Mouse (Mus musculus): Measurements from ENCODE around the gene Card19. TPM values are rescaled to one million over a fixed set of nuclear protein-coding genes. Genes with fewer than 3 reads are reported as not detected.

Card19 gene
- polyA plus RNA-seq, 1 experiment from 2014 or later, result 33.3 TPM

DNA sequence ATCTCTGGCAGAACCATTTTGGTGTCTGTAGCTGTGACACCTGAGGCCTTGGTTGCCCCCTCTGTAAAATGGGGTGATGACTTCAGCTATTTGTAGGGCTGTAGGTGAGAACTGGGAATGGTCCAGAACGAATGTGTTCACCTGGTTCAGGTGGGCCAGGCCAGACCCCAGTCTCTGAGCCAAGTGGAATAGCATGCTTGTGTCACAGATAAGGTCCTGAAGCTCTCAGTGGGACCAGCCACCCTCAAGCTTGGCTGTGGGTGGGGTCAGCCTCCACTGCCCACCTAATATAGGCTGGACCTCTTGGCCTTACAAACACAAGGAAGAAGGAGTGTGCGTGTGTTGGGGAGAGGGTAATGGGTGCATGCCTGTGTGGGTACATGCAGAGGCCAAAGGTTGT lies 9.5 kb downstream of the Card19 start:
- H3K9me3 ChIP-seq (ENCODE audit: control insufficient read depth, low read length), result no peaks in the 10 kb centered on the region
- H3K4me1 ChIP-seq (ENCODE audit: control insufficient read depth, insufficient read depth, low read length), result no peaks in the 10 kb centered on the region
- no peak overlapping the region for H3K9ac ChIP-seq (ENCODE audit: low read depth, low read length)
- no peak overlapping the region for H3K4me2 ChIP-seq (replicated peaks; ENCODE audit: low read depth, low read length)
- no peak overlapping the region for H3K27ac ChIP-seq (ENCODE audit: low read depth, low read length)
- 94% methylated on average over 2 of the region's 2 CpGs for WGBS
- no peak overlapping the region for H3K4me3 ChIP-seq (ENCODE audit: low read length)
- H3K36me3 ChIP-seq (ENCODE audit: control insufficient read depth, insufficient read depth, low read length), result no peaks in the 10 kb centered on the region
- H3K27me3 ChIP-seq (ENCODE audit: control insufficient read depth, insufficient read depth, low read length), result no peaks in the 10 kb centered on the region
- no peak for ATAC-seq (ENCODE audit: low FRiP score, low TSS enrichment)

DNA sequence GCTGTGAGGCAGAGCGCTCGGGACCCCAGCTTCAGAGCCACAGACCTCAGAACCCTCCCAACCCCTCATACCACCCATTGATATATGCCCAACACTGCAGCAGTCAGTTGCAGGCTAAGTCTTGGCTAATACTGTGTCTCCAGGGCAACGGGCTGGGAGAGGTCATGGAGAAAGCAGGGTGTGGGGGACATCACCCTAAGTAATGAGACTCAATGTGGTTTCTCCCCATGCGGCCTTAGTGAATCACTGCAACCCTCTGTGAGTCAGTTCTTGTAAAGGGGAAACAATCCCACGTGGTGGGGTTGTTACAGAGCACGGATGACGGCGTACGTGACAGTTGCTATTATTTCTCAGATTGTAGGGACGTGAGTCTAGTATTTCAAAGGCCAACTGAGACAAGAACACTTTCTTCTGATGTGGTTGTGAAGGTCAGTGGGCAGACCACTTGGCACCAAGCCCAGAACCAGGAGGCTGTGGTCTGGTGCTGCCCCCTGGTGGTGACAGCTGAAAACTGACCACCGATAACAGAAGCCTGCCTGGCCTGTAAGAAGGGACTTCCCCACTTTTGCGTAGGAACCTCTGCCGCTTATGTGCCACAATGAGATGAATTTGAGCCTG lies 10.3 kb downstream of the Card19 start:
- 43% methylated on average over 13 of the region's 13 CpGs for WGBS

DNA sequence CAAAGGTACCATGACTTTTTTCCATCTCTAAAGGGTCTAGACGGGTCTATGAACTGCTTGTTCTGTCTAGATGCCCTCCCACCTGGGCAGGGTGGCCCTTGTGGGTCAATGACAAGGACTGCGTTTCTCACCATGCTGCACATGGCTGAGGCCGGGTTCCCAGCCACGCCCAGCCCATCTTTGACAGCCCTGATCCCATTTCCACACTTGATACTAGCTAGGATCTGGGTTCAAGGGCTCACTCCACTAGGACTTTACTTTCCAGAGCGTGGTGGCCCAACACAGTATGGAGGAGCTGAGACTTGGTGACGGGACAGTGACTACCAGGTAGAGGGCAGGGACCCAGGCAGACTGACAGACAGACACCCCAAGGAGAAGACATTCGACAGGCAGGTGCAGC lies 13.3 kb downstream of the Card19 start:
- no peaks in the 10 kb centered on the region for H3K9me3 ChIP-seq (ENCODE audit: control insufficient read depth, low read length)
- H3K27me3 ChIP-seq (ENCODE audit: control insufficient read depth, insufficient read depth, low read length), result no peaks in the 10 kb centered on the region
- H3K4me3 ChIP-seq (ENCODE audit: low read length), result no peak overlapping the region
- no peak overlapping the region for H3K27ac ChIP-seq (ENCODE audit: low read depth, low read length)
- ATAC-seq (ENCODE audit: low FRiP score, low TSS enrichment), result no peak
- no peaks in the 10 kb centered on the region for H3K36me3 ChIP-seq (ENCODE audit: control insufficient read depth, insufficient read depth, low read length)
- no peak overlapping the region for H3K4me2 ChIP-seq (replicated peaks; ENCODE audit: low read depth, low read length)
- no peaks in the 10 kb centered on the region for H3K4me1 ChIP-seq (ENCODE audit: control insufficient read depth, insufficient read depth, low read length)
- 88% methylated on average over 7 of the region's 7 CpGs for WGBS
- H3K9ac ChIP-seq (ENCODE audit: low read depth, low read length), result no peak overlapping the region

More for the DNA sequence above, 10.3 kb downstream of the Card19 start:
- peak; percentile 53; the same call in 1 of the 2 replicates for ATAC-seq (ENCODE audit: low FRiP score, low TSS enrichment)
- no peak overlapping the region for H3K4me3 ChIP-seq (ENCODE audit: low read length)
- no peaks in the 10 kb centered on the region for H3K36me3 ChIP-seq (ENCODE audit: control insufficient read depth, insufficient read depth, low read length)
- H3K27ac ChIP-seq (ENCODE audit: low read depth, low read length), result no peak overlapping the region
- no peaks in the 10 kb centered on the region for H3K27me3 ChIP-seq (ENCODE audit: control insufficient read depth, insufficient read depth, low read length)
- no peak overlapping the region for H3K4me2 ChIP-seq (replicated peaks; ENCODE audit: low read depth, low read length)
- H3K9ac ChIP-seq (ENCODE audit: low read depth, low read length), result no peak overlapping the region
- H3K4me1 ChIP-seq (ENCODE audit: control insufficient read depth, insufficient read depth, low read length), result no peaks in the 10 kb centered on the region
- H3K9me3 ChIP-seq (ENCODE audit: control insufficient read depth, low read length), result no peaks in the 10 kb centered on the region

DNA sequence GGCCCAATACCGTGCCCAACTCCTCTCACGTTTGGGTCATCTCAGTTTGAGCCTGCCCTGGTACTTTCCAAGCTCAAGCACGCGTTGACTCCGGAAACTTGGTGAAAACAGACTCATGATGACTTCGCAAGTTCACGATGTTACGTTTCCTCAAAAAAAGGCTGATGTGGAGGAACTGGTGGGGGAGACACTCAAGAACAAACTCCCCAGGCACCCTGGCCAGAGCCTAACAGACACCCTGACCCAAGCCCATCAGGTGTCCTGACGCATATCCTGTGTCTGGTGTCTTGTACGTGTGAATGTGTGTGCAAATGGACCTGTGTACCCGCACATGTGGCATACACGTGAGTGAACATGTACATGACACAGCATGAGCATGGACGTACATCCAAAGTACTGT lies 15.1 kb downstream of the Card19 start:
- Histone ChIP-seq H3K36me3 (ENCODE audit: control insufficient read depth, insufficient read depth, low read length) (peaks cover 4% of the 10 kb centered on the region; the same call in 1 of the 2 replicates), H3K27ac (ENCODE audit: low read depth, low read length) (no peak overlapping the region), H3K4me3 (ENCODE audit: low read length) (no peak overlapping the region), H3K9ac (ENCODE audit: low read depth, low read length) (no peak overlapping the region), H3K27me3 (ENCODE audit: control insufficient read depth, insufficient read depth, low read length) (no peaks in the 10 kb centered on the region), H3K4me2 (replicated peaks; ENCODE audit: low read depth, low read length) (no peak overlapping the region), H3K9me3 (ENCODE audit: control insufficient read depth, low read length) (no peaks in the 10 kb centered on the region), H3K4me1 (ENCODE audit: control insufficient read depth, insufficient read depth, low read length) (no peaks in the 10 kb centered on the region)
- ATAC-seq (ENCODE audit: low FRiP score, low TSS enrichment), result no peak
- 86% methylated on average over 13 of the region's 13 CpGs for WGBS

DNA sequence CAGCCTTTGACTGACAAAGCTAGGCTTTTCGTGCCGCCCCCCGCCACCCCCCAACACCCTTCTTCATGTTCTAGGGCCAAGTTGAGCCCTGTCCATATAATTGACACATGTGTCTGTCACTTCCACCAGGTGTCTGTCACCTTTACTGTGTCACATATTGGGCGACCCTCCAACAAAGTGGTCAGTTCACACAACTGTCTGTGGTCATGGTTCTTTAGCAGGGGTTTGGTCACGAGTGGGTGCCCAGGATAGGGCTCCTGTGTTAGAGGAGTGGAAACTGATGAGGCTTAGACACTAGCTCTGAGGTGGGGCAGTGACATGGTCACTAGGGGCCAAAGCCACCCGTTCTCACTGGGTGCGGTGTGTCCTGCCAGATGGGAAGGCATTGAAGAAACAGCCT lies 15.9 kb downstream of the Card19 start:
- H3K36me3 ChIP-seq (ENCODE audit: control insufficient read depth, insufficient read depth, low read length), result peaks cover 9% of the 10 kb centered on the region; the same call in 1 of the 2 replicates
- H3K9me3 ChIP-seq (ENCODE audit: control insufficient read depth, low read length), result no peaks in the 10 kb centered on the region
- H3K9ac ChIP-seq (ENCODE audit: low read depth, low read length), result no peak overlapping the region
- H3K4me2 ChIP-seq (replicated peaks; ENCODE audit: low read depth, low read length), result no peak overlapping the region
- no peaks in the 10 kb centered on the region for H3K27me3 ChIP-seq (ENCODE audit: control insufficient read depth, insufficient read depth, low read length)
- no peak overlapping the region for H3K27ac ChIP-seq (ENCODE audit: low read depth, low read length)
- no peaks in the 10 kb centered on the region for H3K4me1 ChIP-seq (ENCODE audit: control insufficient read depth, insufficient read depth, low read length)
- 90% methylated on average over 7 of the region's 7 CpGs for WGBS
- no peak overlapping the region for H3K4me3 ChIP-seq (ENCODE audit: low read length)
- ATAC-seq (ENCODE audit: low FRiP score, low TSS enrichment), result no peak

DNA sequence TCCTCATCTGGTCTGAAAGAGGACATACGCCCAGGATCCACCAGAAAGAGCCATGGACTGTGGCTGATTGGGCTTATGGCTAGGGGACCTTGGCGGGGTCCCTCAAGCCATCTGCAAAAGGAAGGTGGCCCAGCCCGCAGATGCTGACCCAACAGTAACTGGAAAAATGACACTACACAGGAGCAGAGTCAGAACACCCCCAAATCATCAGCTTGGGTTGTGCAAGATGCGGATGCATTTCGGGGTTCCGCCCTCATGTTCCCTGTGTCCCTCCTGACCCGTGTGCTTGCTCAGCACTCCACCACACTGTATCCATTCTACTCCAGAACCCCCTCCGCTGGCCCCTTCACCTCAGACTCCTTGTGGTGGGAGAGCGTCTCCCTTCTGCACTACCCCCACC lies 17.1 kb downstream of the Card19 start:
- H3K27ac ChIP-seq (ENCODE audit: low read depth, low read length), result no peak overlapping the region
- no peaks in the 10 kb centered on the region for H3K4me1 ChIP-seq (ENCODE audit: control insufficient read depth, insufficient read depth, low read length)
- no peak overlapping the region for H3K9ac ChIP-seq (ENCODE audit: low read depth, low read length)
- WGBS, result 90% methylated on average over 9 of the region's 9 CpGs
- H3K4me2 ChIP-seq (replicated peaks; ENCODE audit: low read depth, low read length), result no peak overlapping the region
- H3K36me3 ChIP-seq (ENCODE audit: control insufficient read depth, insufficient read depth, low read length), result peaks cover 10% of the 10 kb centered on the region; the same call in 1 of the 2 replicates
- no peaks in the 10 kb centered on the region for H3K27me3 ChIP-seq (ENCODE audit: control insufficient read depth, insufficient read depth, low read length)
- H3K4me3 ChIP-seq (ENCODE audit: low read length), result no peak overlapping the region
- no peak for ATAC-seq (ENCODE audit: low FRiP score, low TSS enrichment)
- no peaks in the 10 kb centered on the region for H3K9me3 ChIP-seq (ENCODE audit: control insufficient read depth, low read length)

DNA sequence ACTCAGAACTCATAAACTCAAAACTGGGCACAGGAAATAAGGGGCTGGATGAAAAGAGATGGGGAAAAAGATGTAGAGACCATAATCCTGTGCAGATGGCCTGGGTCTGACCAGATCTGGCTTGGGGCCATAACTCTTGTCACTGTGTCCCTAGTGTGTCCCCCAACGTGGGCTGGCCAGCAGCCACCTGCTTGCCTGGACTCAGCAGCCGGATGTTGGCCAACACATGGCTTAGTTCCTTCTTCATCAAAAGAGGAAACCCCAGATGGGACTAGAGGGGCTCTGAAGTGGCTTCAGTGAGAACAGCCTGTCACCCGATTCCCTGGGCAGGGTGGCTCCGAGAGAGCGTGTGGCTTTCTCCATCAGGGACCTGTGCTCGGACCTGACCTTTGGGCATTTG lies 19.1 kb downstream of the Card19 start:
- H3K27me3 ChIP-seq (ENCODE audit: control insufficient read depth, insufficient read depth, low read length), result no peaks in the 10 kb centered on the region
- H3K4me3 ChIP-seq (ENCODE audit: low read length), result no peak overlapping the region
- WGBS, result 79% methylated on average over 6 of the region's 6 CpGs
- no peaks in the 10 kb centered on the region for H3K9me3 ChIP-seq (ENCODE audit: control insufficient read depth, low read length)
- H3K4me1 ChIP-seq (ENCODE audit: control insufficient read depth, insufficient read depth, low read length), result 0 out of 2 replicates have a peak, but pooled peaks cover 5% of the 10 kb centered on the region
- no peak overlapping the region for H3K4me2 ChIP-seq (replicated peaks; ENCODE audit: low read depth, low read length)
- no peak overlapping the region for H3K27ac ChIP-seq (ENCODE audit: low read depth, low read length)
- no peak overlapping the region for H3K9ac ChIP-seq (ENCODE audit: low read depth, low read length)
- H3K36me3 ChIP-seq (ENCODE audit: control insufficient read depth, insufficient read depth, low read length), result peaks cover 10% of the 10 kb centered on the region; the same call in 1 of the 2 replicates
- ATAC-seq (ENCODE audit: low FRiP score, low TSS enrichment), result no peak

DNA sequence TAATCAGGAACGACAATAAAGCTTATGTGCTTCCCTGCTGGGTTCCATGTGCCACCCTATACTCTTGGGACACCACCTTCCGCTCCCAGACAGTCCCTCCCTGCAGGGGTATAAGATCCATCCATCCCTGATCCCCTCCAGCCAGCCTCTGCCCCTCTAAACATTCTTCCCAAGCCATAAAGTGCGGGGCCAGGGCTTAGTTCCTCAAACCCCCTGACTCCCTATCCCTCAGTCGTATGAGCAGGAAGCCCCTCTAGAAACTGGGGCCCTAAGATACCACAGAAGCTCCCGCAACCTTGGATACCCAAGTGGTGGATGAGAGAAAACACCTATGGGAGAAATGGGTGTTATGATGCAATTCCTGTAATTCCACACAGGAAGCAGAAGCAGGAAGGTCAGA lies 19.6 kb downstream of the Card19 start:
- H3K9ac ChIP-seq (ENCODE audit: low read depth, low read length), result no peak overlapping the region
- H3K4me2 ChIP-seq (replicated peaks; ENCODE audit: low read depth, low read length), result no peak overlapping the region
- no peaks in the 10 kb centered on the region for H3K9me3 ChIP-seq (ENCODE audit: control insufficient read depth, low read length)
- no peak overlapping the region for H3K27ac ChIP-seq (ENCODE audit: low read depth, low read length)
- ATAC-seq (ENCODE audit: low FRiP score, low TSS enrichment), result no peak
- peaks cover 6% of the 10 kb centered on the region for H3K4me1 ChIP-seq (ENCODE audit: control insufficient read depth, insufficient read depth, low read length)
- peaks cover 10% of the 10 kb centered on the region; the same call in 1 of the 2 replicates for H3K36me3 ChIP-seq (ENCODE audit: control insufficient read depth, insufficient read depth, low read length)
- 90% methylated on average over 5 of the region's 5 CpGs for WGBS
- H3K4me3 ChIP-seq (ENCODE audit: low read length), result no peak overlapping the region
- no peaks in the 10 kb centered on the region for H3K27me3 ChIP-seq (ENCODE audit: control insufficient read depth, insufficient read depth, low read length)

DNA sequence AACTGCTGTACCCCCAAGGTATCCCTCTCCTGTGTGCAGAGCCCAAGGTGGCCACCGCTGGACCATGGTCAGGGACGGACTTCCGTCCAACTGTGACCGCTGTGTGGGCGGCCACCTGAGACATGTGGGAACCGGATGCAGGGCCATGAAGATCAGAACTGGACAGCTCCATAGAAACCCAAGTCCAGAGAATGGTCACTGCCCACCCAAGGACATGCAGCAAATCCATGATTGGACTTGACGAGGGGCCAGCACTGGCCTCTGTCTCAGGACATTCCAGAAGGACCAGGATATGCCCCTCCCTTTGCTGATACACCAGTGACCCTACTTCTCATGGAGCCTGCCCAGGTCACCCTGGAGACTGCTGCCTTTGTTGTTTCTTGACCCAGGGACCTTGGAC lies 20.2 kb downstream of the Card19 start:
- no peak overlapping the region for H3K9ac ChIP-seq (ENCODE audit: low read depth, low read length)

More for the DNA sequence above, 20.2 kb downstream of the Card19 start:
- Histone ChIP-seq H3K36me3 (ENCODE audit: control insufficient read depth, insufficient read depth, low read length) (peaks cover 10% of the 10 kb centered on the region; the same call in 1 of the 2 replicates), H3K4me1 (ENCODE audit: control insufficient read depth, insufficient read depth, low read length) (peaks cover 12% of the 10 kb centered on the region), H3K4me3 (ENCODE audit: low read length) (no peak overlapping the region), H3K4me2 (replicated peaks; ENCODE audit: low read depth, low read length) (no peak overlapping the region), H3K27ac (ENCODE audit: low read depth, low read length) (no peak overlapping the region), H3K9me3 (ENCODE audit: control insufficient read depth, low read length) (no peaks in the 10 kb centered on the region), H3K27me3 (ENCODE audit: control insufficient read depth, insufficient read depth, low read length) (no peaks in the 10 kb centered on the region)
- WGBS, result 58% methylated on average over 7 of the region's 7 CpGs
- no peak for ATAC-seq (ENCODE audit: low FRiP score, low TSS enrichment)
